Mouse (Mus musculus): ENCODE measurements around the gene Rffl. TPM values are rescaled to one million over a fixed set of nuclear protein-coding genes. Genes with fewer than 3 reads are reported as not detected.
A peak's percentile ranks its signal among the peaks of the same experiment; 100 is the strongest.

Rffl gene
- polyA plus RNA-seq, 1 experiment from 2014 or later = 4.7 TPM

DNA sequence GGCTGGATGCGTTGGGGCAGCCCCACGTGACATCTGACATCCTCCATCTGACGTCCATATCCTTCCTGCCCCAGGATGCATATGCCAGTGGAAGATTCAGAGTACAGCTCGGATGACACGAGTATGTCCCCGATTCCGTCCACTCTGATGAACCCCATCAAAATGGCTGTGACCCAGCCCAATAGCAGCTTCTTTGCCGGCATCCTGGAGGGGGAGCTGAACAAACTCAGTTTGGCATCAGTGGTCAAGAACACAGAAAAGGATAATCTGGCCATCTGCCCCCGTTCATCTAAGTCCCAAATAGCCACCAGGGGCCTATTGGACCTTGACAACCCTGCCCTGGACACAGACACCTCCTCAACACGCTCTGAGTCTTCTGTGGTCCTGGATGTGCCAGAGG lies 26.5 kb upstream of the Rffl start:
- Histone ChIP-seq H3K9me3 (no peaks in the 10 kb centered on the region), H3K4me3 (no peak overlapping the region), H3K4me2 (no peak overlapping the region), H3K36me3 (peaks cover 53% of the 10 kb centered on the region), H3K9ac (no peak overlapping the region), H3K27ac (no peak overlapping the region), H3K27me3 (0 out of 2 replicates have a peak, but pooled peaks cover 5% of the 10 kb centered on the region), H3K4me1 (replicated peaks) (no peaks in the 10 kb centered on the region)
- 87% methylated on average over 10 of the region's 10 CpGs for WGBS
- no peak for ATAC-seq (ENCODE audit: low FRiP score)

DNA sequence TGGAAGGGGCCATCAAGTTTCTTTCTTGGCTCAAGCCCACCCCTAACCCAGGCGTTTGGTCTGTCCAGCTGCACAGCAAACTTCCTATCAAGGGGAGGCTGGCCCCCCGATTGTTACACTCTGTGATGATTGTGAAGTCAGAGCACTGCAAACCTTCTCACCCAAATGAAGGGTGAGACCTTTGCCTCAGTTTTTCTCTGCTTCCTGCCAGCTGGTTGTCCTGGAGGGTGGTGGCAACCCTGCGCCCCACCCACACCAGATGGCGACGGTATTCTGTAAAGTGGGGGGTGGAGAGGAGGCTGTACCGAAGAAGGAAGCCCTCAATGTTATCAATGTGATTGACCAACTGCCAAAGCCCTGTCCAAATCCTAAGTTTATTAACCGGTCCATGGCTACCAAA lies 20.9 kb upstream of the Rffl start, which contains the start of gene Fndc8:
Gene Fndc8, plus strand, starts transcription at position 189 of the 400 bp plus-strand sequence.
- H3K4me2 ChIP-seq = no peak within 1 kb of the TSS
- H3K4me3 ChIP-seq = no peak within 1 kb of the TSS
- H3K36me3 ChIP-seq = no peaks in the 10 kb centered on the region
- ATAC-seq (ENCODE audit: low FRiP score) = no peak
- peaks cover 22% of the 10 kb centered on the region for H3K4me1 ChIP-seq (replicated peaks)
- WGBS = 70% methylated on average over 7 of the region's 7 CpGs
- 0 out of 2 replicates have a peak within 1 kb of the TSS, but pooled peaks have one; percentile 20 for H3K9ac ChIP-seq
- H3K27ac ChIP-seq = no peak within 1 kb of the TSS
- peaks cover 22% of the 10 kb centered on the region; the same call in 1 of the 2 replicates for H3K27me3 ChIP-seq
- H3K9me3 ChIP-seq = no peaks in the 10 kb centered on the region

DNA sequence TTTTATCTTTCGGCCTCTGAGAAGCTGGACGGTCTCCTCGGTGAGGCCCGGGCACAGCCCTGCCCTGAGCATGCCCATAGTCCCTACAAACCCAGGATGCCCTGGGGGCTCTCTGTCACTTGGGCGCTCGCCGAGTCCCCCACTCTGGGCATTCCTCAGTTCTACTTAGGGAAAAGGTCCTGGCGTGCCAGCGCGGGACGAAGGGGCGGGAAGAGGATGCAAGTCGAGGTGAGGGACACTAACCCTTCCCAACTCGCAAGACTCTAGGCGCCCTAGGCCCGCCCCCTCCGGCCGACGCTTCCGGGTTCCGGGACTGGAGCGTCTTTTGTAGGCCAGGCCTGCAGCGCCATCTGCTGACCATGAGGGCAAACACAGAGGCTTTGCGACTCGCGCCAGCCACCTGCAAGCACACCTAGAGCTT lies 19.3 kb upstream of the Rffl start, which contains the start of gene Rad51d:
Gene Rad51d, minus strand, starts transcription at position 273 of the 421 bp plus-strand sequence.
- peak; percentile 92 for ATAC-seq (ENCODE audit: low FRiP score)
- WGBS = under 1% methylated on average over 25 of the region's 26 CpGs
- Histone ChIP-seq H3K4me2 (peak within 1 kb of the TSS; percentile 91), H3K9me3 (no peaks in the 10 kb centered on the region), H3K27me3 (peaks cover 22% of the 10 kb centered on the region; the same call in 1 of the 2 replicates), H3K27ac (peak within 1 kb of the TSS; percentile 73), H3K9ac (peak within 1 kb of the TSS; percentile 82), H3K36me3 (no peaks in the 10 kb centered on the region), H3K4me1 (replicated peaks) (peaks cover 22% of the 10 kb centered on the region), H3K4me3 (peak within 1 kb of the TSS; percentile 63)

DNA sequence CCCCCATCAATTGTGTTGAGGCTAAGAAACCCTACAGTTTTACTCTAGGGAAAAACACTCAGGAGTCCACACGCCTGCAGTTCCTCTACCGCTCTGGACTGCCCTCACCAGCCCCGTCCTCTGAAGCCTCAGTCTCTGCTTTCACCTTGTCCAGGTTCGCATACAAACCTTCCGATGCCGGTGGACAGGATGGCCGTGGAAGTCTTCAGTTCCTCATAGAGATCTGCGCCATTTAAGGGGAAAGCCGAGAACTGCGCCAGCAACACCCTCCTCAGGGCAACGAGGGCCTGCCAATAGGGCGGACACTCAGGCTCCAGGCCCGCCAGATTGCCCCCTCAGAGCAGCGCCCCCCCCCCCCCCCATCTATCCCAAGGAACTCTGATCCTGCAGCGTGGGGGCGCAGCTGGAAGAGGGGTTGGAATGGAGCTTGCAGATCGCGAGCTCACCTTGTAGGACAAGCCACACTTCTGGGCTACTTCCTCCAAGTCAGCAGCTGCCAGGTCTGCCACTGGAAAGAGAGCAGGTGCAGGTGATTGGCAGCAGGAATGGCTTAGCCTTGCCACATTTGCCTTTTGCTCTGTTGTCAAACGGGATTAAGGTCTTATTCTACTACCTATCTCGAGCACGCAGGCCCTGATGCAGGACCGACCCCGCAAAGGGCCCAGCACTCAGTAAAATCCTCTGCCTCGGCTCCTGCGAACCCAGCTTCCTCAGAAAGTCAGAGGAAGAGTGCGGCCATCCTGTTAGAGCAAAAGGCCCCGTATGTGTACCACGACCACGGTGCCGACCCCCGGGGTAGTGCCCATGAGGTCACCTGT lies 18.7 kb upstream of the Rffl start:
- Histone ChIP-seq H3K27ac (peak overlapping the region; percentile 73), H3K36me3 (no peaks in the 10 kb centered on the region), H3K4me2 (peak overlapping the region; percentile 91), H3K9ac (peak overlapping the region; percentile 82), H3K27me3 (peaks cover 22% of the 10 kb centered on the region; the same call in 1 of the 2 replicates), H3K4me3 (peak overlapping the region; percentile 63), H3K9me3 (no peaks in the 10 kb centered on the region), H3K4me1 (replicated peaks) (peaks cover 22% of the 10 kb centered on the region)
- peak; percentile 63 for ATAC-seq (ENCODE audit: low FRiP score)
- WGBS = 7% methylated on average over 29 of the region's 31 CpGs

DNA sequence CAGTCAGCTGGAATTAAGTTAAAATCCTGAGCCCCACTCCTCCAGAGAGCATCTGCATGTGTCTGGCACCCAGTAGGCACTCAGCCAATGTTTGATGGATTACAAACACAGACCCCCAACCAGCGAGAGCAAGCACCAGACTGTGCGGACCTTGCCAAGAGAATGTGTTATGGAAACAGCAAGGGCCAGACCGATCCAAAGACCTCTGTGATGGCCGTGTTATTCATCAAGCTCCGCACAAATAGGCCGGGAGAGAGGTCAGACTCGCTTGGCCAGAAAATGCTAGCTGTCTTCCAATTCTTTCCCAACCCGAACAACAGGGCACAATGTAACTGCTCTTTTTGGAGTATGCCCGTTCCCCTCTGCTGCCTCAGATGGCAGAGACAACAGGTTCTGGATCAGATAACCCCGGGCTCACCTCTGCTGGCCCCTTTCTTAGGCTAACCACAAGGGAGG lies 17.5 kb upstream of the Rffl start:
- Histone ChIP-seq H3K4me3 (no peak overlapping the region), H3K9ac (peak overlapping the region; percentile 82; the same call in 1 of the 2 replicates), H3K9me3 (no peaks in the 10 kb centered on the region), H3K4me1 (replicated peaks) (peaks cover 22% of the 10 kb centered on the region), H3K4me2 (peak overlapping the region; percentile 91), H3K27ac (no peak overlapping the region), H3K36me3 (no peaks in the 10 kb centered on the region), H3K27me3 (peaks cover 22% of the 10 kb centered on the region; the same call in 1 of the 2 replicates)
- ATAC-seq (ENCODE audit: low FRiP score) = no peak
- whole genome bisulfite sequencing = 40% methylated on average over 10 of the region's 10 CpGs

DNA sequence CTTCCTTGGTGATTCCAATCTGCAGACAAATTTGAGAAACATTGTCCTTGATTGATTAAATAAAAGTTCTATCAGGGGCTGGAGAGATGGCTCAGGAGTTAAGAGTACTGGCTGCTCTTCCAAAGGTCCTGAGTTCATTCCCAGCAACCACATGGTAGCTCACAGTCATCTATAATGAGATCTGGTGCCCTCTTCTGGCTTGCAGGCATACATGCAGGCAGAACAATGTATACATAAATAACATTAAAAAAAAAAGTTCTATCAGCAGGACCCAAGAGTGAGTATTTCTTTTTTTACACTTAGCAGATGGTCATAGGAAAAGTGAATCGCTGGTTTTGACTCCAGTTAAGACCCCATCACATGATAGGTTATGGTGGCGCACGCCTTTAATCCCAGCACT lies 15.5 kb upstream of the Rffl start:
- H3K9me3 ChIP-seq = no peaks in the 10 kb centered on the region
- no peak for ATAC-seq (ENCODE audit: low FRiP score)
- H3K4me2 ChIP-seq = no peak overlapping the region
- H3K27ac ChIP-seq = no peak overlapping the region
- H3K4me3 ChIP-seq = no peak overlapping the region
- H3K36me3 ChIP-seq = peaks cover 8% of the 10 kb centered on the region
- whole genome bisulfite sequencing = 87% methylated on average over 3 of the region's 3 CpGs
- peaks cover 22% of the 10 kb centered on the region for H3K4me1 ChIP-seq (replicated peaks)
- H3K9ac ChIP-seq = no peak overlapping the region
- peaks cover 8% of the 10 kb centered on the region; the same call in 1 of the 2 replicates for H3K27me3 ChIP-seq

DNA sequence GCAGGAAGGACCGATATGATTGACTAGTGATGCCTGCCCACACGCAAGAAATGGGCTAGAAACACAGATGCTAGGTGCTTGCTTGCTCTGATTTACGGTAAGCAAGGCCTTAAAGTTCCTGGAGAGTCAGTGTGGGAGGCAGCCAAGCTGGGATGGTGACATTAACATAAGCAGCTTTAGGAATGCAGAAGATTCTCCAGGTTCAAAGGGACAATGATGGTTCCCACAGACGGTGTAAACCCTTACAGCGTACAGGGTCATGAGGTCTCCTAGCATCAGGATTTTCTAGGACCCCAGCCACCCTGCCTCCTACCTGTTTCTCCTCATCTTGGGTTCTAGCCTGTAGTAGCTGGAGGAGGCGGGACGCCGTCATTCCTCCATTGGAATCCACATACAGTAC lies 12.2 kb upstream of the Rffl start:
- ATAC-seq (ENCODE audit: low FRiP score) = no peak
- Histone ChIP-seq H3K4me2 (no peak overlapping the region), H3K9me3 (no peaks in the 10 kb centered on the region), H3K27me3 (no peaks in the 10 kb centered on the region), H3K27ac (no peak overlapping the region), H3K4me1 (replicated peaks) (peaks cover 2% of the 10 kb centered on the region), H3K9ac (no peak overlapping the region), H3K4me3 (no peak overlapping the region), H3K36me3 (peaks cover 27% of the 10 kb centered on the region)
- 70% methylated on average over 8 of the region's 8 CpGs for WGBS

DNA sequence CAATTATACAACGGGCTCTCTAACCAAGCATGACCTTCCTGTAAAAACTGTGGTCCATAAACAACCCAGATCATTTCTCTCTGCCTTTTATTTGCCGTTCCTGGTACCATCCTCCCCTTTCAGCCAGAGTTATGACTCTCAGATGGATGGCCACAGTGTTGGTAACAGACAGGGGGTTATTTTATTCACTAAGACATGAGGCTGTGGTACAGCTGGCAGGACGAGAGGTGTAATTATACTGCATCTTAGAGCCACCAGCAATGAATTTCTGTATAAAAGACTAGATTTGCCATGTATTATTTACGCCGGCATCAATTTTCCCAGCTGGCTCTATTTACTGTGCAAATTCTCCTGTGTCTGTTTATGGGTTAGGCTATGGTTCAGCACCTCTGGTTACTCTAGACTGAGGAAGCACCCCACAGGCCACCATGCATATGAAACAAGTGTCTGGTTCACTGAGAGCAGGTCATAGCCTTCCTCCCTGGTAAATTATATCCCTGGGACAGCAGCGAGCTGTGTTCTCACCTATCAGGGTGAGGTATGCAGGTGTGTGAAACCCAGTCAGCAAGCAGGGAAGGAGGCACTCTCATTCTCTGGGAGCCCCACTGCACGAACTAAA lies 6.8 kb upstream of the Rffl start:
- no peak overlapping the region for H3K4me2 ChIP-seq
- H3K4me3 ChIP-seq = no peak overlapping the region
- ATAC-seq (ENCODE audit: low FRiP score) = no peak
- no peaks in the 10 kb centered on the region for H3K9me3 ChIP-seq
- H3K9ac ChIP-seq = 0 out of 2 replicates have a peak overlapping the region, but pooled peaks have one; percentile 8
- no peak overlapping the region; the same call in 1 of the 2 replicates for H3K27ac ChIP-seq
- no peaks in the 10 kb centered on the region for H3K4me1 ChIP-seq (replicated peaks)
- H3K27me3 ChIP-seq = no peaks in the 10 kb centered on the region
- peaks cover 30% of the 10 kb centered on the region for H3K36me3 ChIP-seq
- 73% methylated on average over 7 of the region's 7 CpGs for WGBS

DNA sequence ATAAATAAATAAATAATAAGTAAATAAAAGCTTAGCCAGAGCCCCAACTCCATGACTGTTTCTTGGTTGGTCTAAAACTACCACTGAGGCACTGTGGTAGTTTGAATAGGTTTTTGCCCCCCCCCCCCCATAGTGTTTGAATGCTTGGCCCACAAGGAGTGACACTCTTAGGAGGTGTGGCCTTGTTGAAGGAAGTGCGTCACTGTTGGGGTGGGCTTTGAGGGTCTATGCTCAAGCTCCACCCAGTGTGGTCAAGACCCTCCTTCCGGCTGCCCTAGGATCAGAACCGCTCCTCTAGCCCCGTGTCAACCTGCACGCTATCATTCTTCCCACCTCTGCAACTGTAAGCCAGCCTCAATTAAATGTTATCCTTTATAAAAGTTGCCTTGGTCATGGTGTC lies 4.6 kb upstream of the Rffl start:
- 93% methylated on average over 5 of the region's 5 CpGs for WGBS
- no peak for ATAC-seq (ENCODE audit: low FRiP score)

DNA sequence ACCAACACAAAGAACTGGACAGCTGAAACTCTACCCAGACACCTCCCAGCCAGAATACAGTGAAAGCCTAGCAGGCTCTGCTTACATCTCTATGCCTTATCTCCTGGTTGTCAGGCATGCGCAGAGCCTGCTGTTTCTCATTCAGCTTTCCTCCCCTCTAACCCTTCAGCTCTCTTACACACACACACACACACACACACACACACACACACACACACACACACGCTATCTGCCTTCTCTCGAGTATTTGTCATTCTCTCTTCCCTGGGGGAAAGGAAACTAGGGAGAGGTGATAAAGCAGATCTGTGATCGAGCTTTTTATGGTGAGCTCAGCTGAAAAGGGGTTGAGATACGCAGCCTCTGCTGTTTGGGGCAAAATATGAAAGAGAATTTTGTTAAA lies 3.9 kb upstream of the Rffl start:
- no peak overlapping the region for H3K4me2 ChIP-seq
- H3K27me3 ChIP-seq = no peaks in the 10 kb centered on the region
- H3K4me3 ChIP-seq = no peak overlapping the region
- no peak overlapping the region for H3K9ac ChIP-seq
- H3K27ac ChIP-seq = no peak overlapping the region
- WGBS = 70% methylated on average over 5 of the region's 5 CpGs
- H3K4me1 ChIP-seq (replicated peaks) = peaks cover 7% of the 10 kb centered on the region
- no peak for ATAC-seq (ENCODE audit: low FRiP score)
- no peaks in the 10 kb centered on the region for H3K9me3 ChIP-seq
- H3K36me3 ChIP-seq = peaks cover 16% of the 10 kb centered on the region

More for the DNA sequence above, 4.6 kb upstream of the Rffl start:
- H3K4me2 ChIP-seq = no peak overlapping the region
- H3K36me3 ChIP-seq = peaks cover 18% of the 10 kb centered on the region
- H3K4me3 ChIP-seq = no peak overlapping the region
- no peaks in the 10 kb centered on the region for H3K9me3 ChIP-seq
- no peak overlapping the region for H3K9ac ChIP-seq
- H3K4me1 ChIP-seq (replicated peaks) = peaks cover 3% of the 10 kb centered on the region
- H3K27me3 ChIP-seq = no peaks in the 10 kb centered on the region
- no peak overlapping the region for H3K27ac ChIP-seq

DNA sequence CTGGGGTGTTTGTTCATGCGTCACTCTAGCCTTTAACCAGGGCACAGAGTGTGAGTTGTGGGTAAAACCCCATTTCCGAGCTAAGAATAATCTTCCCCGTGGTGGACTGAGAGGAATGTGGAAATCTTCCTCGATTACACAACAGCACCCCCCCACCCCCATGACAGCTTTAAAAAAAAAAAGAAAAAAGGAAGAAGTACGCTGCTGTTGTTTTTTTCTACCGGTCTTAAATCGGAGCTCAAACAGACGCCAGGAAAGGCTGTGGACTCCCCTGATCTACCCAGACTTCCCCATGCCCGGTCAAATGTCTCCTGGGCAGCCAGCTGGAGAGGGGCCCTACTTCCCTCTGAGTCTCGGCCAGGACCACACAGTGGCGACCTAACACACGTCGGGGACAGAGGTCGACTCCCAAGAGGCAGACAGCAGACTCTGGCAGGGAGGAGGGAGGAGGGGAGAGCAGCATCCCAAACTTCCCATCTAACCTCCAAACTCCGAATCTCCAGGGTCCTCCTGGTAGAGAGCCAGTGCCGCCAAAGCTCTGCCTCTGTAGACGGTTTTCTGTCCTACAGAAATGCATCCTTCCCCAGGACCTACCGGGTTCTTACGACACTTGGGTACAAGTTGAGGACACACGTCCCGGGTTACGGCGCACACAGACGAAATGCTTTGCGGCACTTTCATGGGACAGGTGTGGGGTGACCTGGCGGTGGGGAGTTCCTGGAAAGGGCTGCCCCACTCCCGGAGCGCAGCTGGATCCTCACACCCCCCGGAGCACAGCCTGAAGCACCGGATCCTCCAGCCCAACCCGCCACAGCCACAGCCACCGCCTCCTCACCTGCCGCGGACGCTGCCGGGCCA lies 608 bp downstream of the Rffl start:
- ATAC-seq (ENCODE audit: low FRiP score) = 0 out of 2 replicates have a peak, but pooled peaks have one; percentile 13
- Histone ChIP-seq H3K9ac (peak overlapping the region; percentile 84), H3K4me3 (peak overlapping the region; percentile 73), H3K4me1 (replicated peaks) (peaks cover 7% of the 10 kb centered on the region), H3K27ac (0 out of 2 replicates have a peak overlapping the region, but pooled peaks have one; percentile 18), H3K9me3 (no peaks in the 10 kb centered on the region), H3K27me3 (no peaks in the 10 kb centered on the region), H3K36me3 (no peaks in the 10 kb centered on the region), H3K4me2 (peak overlapping the region; percentile 87)
- 6% methylated on average over 36 of the region's 36 CpGs for WGBS
